ENCODE assay signal across 28 mouse cellular contexts in genomic region chr9:95505666-95506065, GRCm38 (mm10). TPM values are rescaled to one million over a fixed set of nuclear protein-coding genes. Genes with fewer than 3 reads are reported as not detected.
A peak's percentile ranks its signal among the peaks of the same experiment; 100 is the strongest.
DNase-seq lines count a peak whose midpoint lies in the region; ATAC-seq and TF ChIP-seq lines count a peak whose summit lies in the region.
"Had no signal": no experiment of that assay in that cellular context is flagged by ENCODE, and none has a peak within 500 bp of the region (broad histone marks: within the 10 kb centered on the region; RNA-seq: fewer than 3 reads in every experiment).

No protein-coding gene starts in this region.

- H3K9me3 ChIP-seq in kidney, embryonic 16.5 days (ENCODE audit: low read length) = no peaks in the 10 kb centered on the region
- no peaks in the 10 kb centered on the region for H3K9me3 ChIP-seq in intestine, embryonic 14.5 days (ENCODE audit: control insufficient read depth, low read length)
- no peaks in the 10 kb centered on the region for H3K9me3 ChIP-seq in intestine, postnatal 0 days (ENCODE audit: control insufficient read depth)
- H3K9me3 ChIP-seq: embryonic facial prominence, embryonic 10.5 days; embryonic facial prominence, embryonic 13.5 days; forebrain, embryonic 12.5 days; heart, embryonic 12.5 days; heart, embryonic 15.5 days; hindbrain, embryonic 10.5 days; hindbrain, embryonic 13.5 days had no signal

- H3K9ac ChIP-seq in kidney, embryonic 16.5 days (replicated peaks; ENCODE audit: low read length) = no peak overlapping the region
- H3K9ac ChIP-seq in intestine, embryonic 14.5 days (ENCODE audit: low read length) = no peak overlapping the region
- H3K9ac ChIP-seq in intestine, postnatal 0 days (ENCODE audit: low read depth, low read length) = no peak overlapping the region
- H3K9ac ChIP-seq: embryonic facial prominence, embryonic 13.5 days; forebrain, embryonic 12.5 days; heart, embryonic 12.5 days; heart, embryonic 15.5 days; hindbrain, embryonic 13.5 days had no signal

- no peak for ATAC-seq in kidney, embryonic 16.5 days (ENCODE audit: low FRiP score, low TSS enrichment)
- ATAC-seq in intestine, embryonic 14.5 days (replicated peaks; ENCODE audit: low FRiP score, low TSS enrichment, low read depth) = 0 out of 2 replicates have a peak, but pooled peaks have one; percentile 47
- ATAC-seq in intestine, postnatal 0 days = 0 out of 2 replicates have a peak, but pooled peaks have one; percentile 54
- ATAC-seq: CD4-positive, CD25-positive, alpha-beta regulatory T cell, adult 4 months; forebrain, embryonic 16.5 days; hindbrain, embryonic 16.5 days had no signal

- no peak overlapping the region for H3K4me3 ChIP-seq in kidney, embryonic 16.5 days (ENCODE audit: low read length)
- H3K4me3 ChIP-seq in brown adipose tissue, adult 24 weeks (ENCODE audit: insufficient read depth, low read depth, low read length) = no peak overlapping the region
- H3K4me3 ChIP-seq in intestine, embryonic 14.5 days (ENCODE audit: low read depth, low read length) = no peak overlapping the region
- no peak overlapping the region for H3K4me3 ChIP-seq in intestine, postnatal 0 days (ENCODE audit: low read depth, low read length)
- H3K4me3 ChIP-seq: embryonic facial prominence, embryonic 10.5 days; embryonic facial prominence, embryonic 13.5 days; erythroblast, embryonic 14.5 days; forebrain, embryonic 12.5 days; heart, embryonic 12.5 days; heart, embryonic 15.5 days; hindbrain, embryonic 10.5 days; hindbrain, embryonic 13.5 days had no signal

- H3K36me3 ChIP-seq in kidney, embryonic 16.5 days (ENCODE audit: insufficient read depth, low read length) = no peaks in the 10 kb centered on the region
- peaks cover 11% of the 10 kb centered on the region; the same call in 1 of the 2 replicates for H3K36me3 ChIP-seq in intestine, embryonic 14.5 days (ENCODE audit: control insufficient read depth, insufficient read depth, low read length)
- H3K36me3 ChIP-seq in intestine, postnatal 0 days (ENCODE audit: control insufficient read depth, insufficient read depth) = no peaks in the 10 kb centered on the region
- H3K36me3 ChIP-seq: heart, embryonic 12.5 days had no signal

- H3K27ac ChIP-seq in kidney, embryonic 16.5 days (ENCODE audit: low read length) = peak overlapping the region; percentile 43; the same call in 1 of the 2 replicates
- H3K27ac ChIP-seq in brown adipose tissue, adult 24 weeks (replicated peaks; ENCODE audit: low read depth, low read length) = peak overlapping the region; percentile 8; the same call in 1 of the 2 replicates
- no peak overlapping the region for H3K27ac ChIP-seq in intestine, embryonic 14.5 days (ENCODE audit: low read depth)
- H3K27ac ChIP-seq in intestine, postnatal 0 days (ENCODE audit: low read depth, low read length) = no peak overlapping the region
- H3K27ac ChIP-seq: embryonic facial prominence, embryonic 10.5 days; embryonic facial prominence, embryonic 13.5 days; forebrain, embryonic 12.5 days; heart, embryonic 15.5 days; hindbrain, embryonic 10.5 days; hindbrain, embryonic 13.5 days had no signal

- 72% methylated on average over 3 of the region's 3 CpGs for WGBS in kidney, embryonic 16.5 days
- 79% methylated on average over 3 of the region's 3 CpGs for WGBS in intestine, embryonic 14.5 days
- 40% methylated on average over 3 of the region's 3 CpGs for whole genome bisulfite sequencing in intestine, postnatal 0 days

- TF ChIP-seq CTCF in intestine, postnatal 0 days (IDR thresholded peaks at IDR 0.05; ENCODE audit: low read depth) = no peak

- H3K27me3 ChIP-seq in kidney, embryonic 16.5 days (ENCODE audit: insufficient read depth, low read length) = no peaks in the 10 kb centered on the region
- H3K27me3 ChIP-seq in intestine, embryonic 14.5 days (replicated peaks; ENCODE audit: control insufficient read depth, insufficient read depth, low read length) = no peaks in the 10 kb centered on the region
- no peaks in the 10 kb centered on the region for H3K27me3 ChIP-seq in intestine, postnatal 0 days (replicated peaks; ENCODE audit: control insufficient read depth, insufficient read depth, low read length)
- H3K27me3 ChIP-seq: embryonic facial prominence, embryonic 13.5 days; forebrain, embryonic 12.5 days; heart, embryonic 12.5 days; heart, embryonic 15.5 days; hindbrain, embryonic 13.5 days had no signal

- DNase-seq in kidney, adult 8-10 months = no peak
- no peak for DNase-seq in intestine, embryonic 14.5 days (ENCODE audit: low spot score)
- DNase-seq in heart, adult 8-10 months (ENCODE audit: low spot score) = no peak
- DNase-seq: adrenal gland, adult 2 months; adrenal gland, postnatal 14 days; cerebellum, adult 11-12 months; cerebellum, adult 8-10 months; cerebellum, postnatal 10 days; cerebellum, postnatal 36 days; embryo, embryonic 11 days; gastrocnemius, postnatal 10 days; heart, adult 11 months; heart, postnatal 10 days; heart, postnatal 36 days had no signal

- H3K4me1 ChIP-seq in kidney, embryonic 16.5 days (ENCODE audit: insufficient read depth, low read length) = peaks cover 18% of the 10 kb centered on the region
- peaks cover 8% of the 10 kb centered on the region for H3K4me1 ChIP-seq in brown adipose tissue, adult 24 weeks (ENCODE audit: control insufficient read depth, insufficient read depth, insufficient read length, low read length)
- H3K4me1 ChIP-seq in intestine, embryonic 14.5 days (replicated peaks; ENCODE audit: control insufficient read depth, insufficient read depth, low read length) = peaks cover 11% of the 10 kb centered on the region
- peaks cover 7% of the 10 kb centered on the region; the same call in 1 of the 2 replicates for H3K4me1 ChIP-seq in intestine, postnatal 0 days (replicated peaks; ENCODE audit: control insufficient read depth, insufficient read depth, low read length)

- H3K4me2 ChIP-seq in kidney, embryonic 16.5 days (replicated peaks; ENCODE audit: low read depth, low read length) = no peak overlapping the region; the same call in 1 of the 2 replicates
- no peak overlapping the region for H3K4me2 ChIP-seq in intestine, embryonic 14.5 days (ENCODE audit: low read length)
- peak overlapping the region; percentile 56 for H3K4me2 ChIP-seq in intestine, postnatal 0 days (replicated peaks; ENCODE audit: low read depth)
- H3K4me2 ChIP-seq: embryonic facial prominence, embryonic 13.5 days; forebrain, embryonic 12.5 days; heart, embryonic 12.5 days; heart, embryonic 15.5 days; hindbrain, embryonic 13.5 days had no signal

RNA-seq across cellular contexts. Expression of gene U2surp, which starts 6.1 kb away (rescaled TPM):
- 100 and 134 TPM in 2 replicates for polyA plus RNA-seq in kidney, embryonic 16.5 days (2015; fragmentation: Nextera tagmentation; extraction: Ambion mirVana)
- polyA plus RNA-seq in brown adipose tissue, adult 24 weeks (2012; ENCODE audit: insufficient read depth, insufficient read length, missing spikeins) = 29.8 and 33.4 TPM in 2 replicates
- polyA plus RNA-seq in intestine, embryonic 14.5 days (2014; fragmentation: Nextera tagmentation; extraction: Ambion mirVana) = 129 and 135 TPM in 2 replicates
- polyA plus RNA-seq in intestine, postnatal 0 days (2015; fragmentation: Nextera tagmentation; extraction: Ambion mirVana) = 97.5 and 112 TPM in 2 replicates
- total RNA-seq in heart, adult 8-10 months (2022) = 10 to 100 TPM; 28.9 to 36.9 (median 35.8) TPM

RNA-seq across cellular contexts. Expression of gene Paqr9, which starts 53.8 kb away (rescaled TPM):
- polyA plus RNA-seq in kidney, embryonic 16.5 days (2015; fragmentation: Nextera tagmentation; extraction: Ambion mirVana) = 0.81 and 1.00 TPM in 2 replicates
- 26.8 and 39.3 TPM in 2 replicates for polyA plus RNA-seq in brown adipose tissue, adult 24 weeks (2012; ENCODE audit: insufficient read depth, insufficient read length, missing spikeins)
- polyA plus RNA-seq in intestine, embryonic 14.5 days (2014; fragmentation: Nextera tagmentation; extraction: Ambion mirVana) = 0.05 and 0.11 TPM in 2 replicates
- polyA plus RNA-seq in intestine, postnatal 0 days (2015; fragmentation: Nextera tagmentation; extraction: Ambion mirVana) = 22.1 and 23.2 TPM in 2 replicates
- 10 to 100 TPM; 37.0 to 50.2 (median 46.8) TPM for total RNA-seq in heart, adult 8-10 months (2022)

Comparison
In these comparisons a context has a peak if more than half of its experiments do, and no peak if none do; other contexts are left out.
1. RNA of gene Paqr9, which starts 53.8 kb away (polyA plus RNA-seq): 26.8 to 39.3 TPM in brown adipose tissue, adult 24 weeks and 22.1 to 23.2 TPM in intestine, postnatal 0 days; 0.81 to 1.00 TPM in kidney, embryonic 16.5 days and 0.05 to 0.11 TPM in intestine, embryonic 14.5 days; every median in the first group is over 10 times any median in the second.
2. H3K27ac ChIP-seq: peak in kidney, embryonic 16.5 days (single experiment) and brown adipose tissue, adult 24 weeks (single experiment); none in intestine, embryonic 14.5 days (single experiment) and intestine, postnatal 0 days (single experiment).